Comparison of ENCODE assay signal across 9 mouse cellular contexts in the genomic region with DNA sequence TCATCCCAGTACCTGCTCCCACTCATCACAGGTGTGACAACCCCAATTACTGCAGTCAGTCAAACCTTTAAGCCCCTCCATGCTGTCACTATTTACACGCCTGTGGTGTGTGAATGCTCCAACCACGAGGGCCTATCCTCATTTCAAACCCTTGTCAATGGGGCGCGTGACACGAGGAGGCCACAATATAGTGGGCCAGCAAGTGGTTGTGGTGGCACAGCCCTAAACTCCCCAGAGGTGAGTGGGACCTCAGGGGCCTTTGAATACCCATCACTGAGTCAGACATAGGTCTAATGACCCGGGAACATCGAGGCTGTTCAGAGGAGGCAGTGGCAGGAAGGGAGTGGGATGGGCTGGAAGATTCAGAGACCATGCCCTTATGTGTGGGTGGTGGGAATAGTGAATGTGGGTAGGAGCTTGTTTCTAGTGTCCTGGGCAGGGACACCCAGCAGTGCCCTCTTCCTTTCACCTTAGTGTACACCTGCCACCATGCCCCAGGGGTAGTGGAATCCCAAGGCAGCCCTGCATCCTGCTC. TPM values are rescaled to one million over a fixed set of nuclear protein-coding genes. Genes with fewer than 3 reads are reported as not detected.
DNase-seq lines count a peak whose midpoint lies in the region; ATAC-seq and TF ChIP-seq lines count a peak whose summit lies in the region.
"Had no signal": no experiment of that assay in that cellular context is flagged by ENCODE, and none has a peak within 500 bp of the region (broad histone marks: within the 10 kb centered on the region; RNA-seq: fewer than 3 reads in every experiment).

No protein-coding gene starts in this region.

- no peaks in the 10 kb centered on the region for H3K27me3 ChIP-seq in liver, adult 2 months (ENCODE audit: control insufficient read depth, insufficient read depth, low read length)
- no peaks in the 10 kb centered on the region for H3K27me3 ChIP-seq in forebrain, embryonic 11.5 days (ENCODE audit: control insufficient read depth, insufficient read depth, low read length)
- no peaks in the 10 kb centered on the region for H3K27me3 ChIP-seq in limb, embryonic 10.5 days (ENCODE audit: low read depth, poor library complexity, severe bottlenecking)
- no peaks in the 10 kb centered on the region for H3K27me3 ChIP-seq in neural tube, embryonic 15.5 days (replicated peaks)
- no peaks in the 10 kb centered on the region for H3K27me3 ChIP-seq in thymus, adult 2 months (ENCODE audit: control insufficient read depth, insufficient read depth, low read length)

- H3K4me3 ChIP-seq in liver, adult 2 months (ENCODE audit: insufficient read depth, low read depth, low read length) = peak overlapping the region; percentile 73
- peak overlapping the region; percentile 42 for H3K4me3 ChIP-seq in forebrain, embryonic 11.5 days (ENCODE audit: low read depth, low read length)
- H3K4me3 ChIP-seq in limb, embryonic 10.5 days = peak overlapping the region; percentile 78
- H3K4me3 ChIP-seq in neural tube, embryonic 15.5 days (replicated peaks) = peak overlapping the region; percentile 61
- no peak overlapping the region; the same call in 1 of the 2 replicates for H3K4me3 ChIP-seq in thymus, adult 2 months (ENCODE audit: control insufficient read depth, insufficient read depth, low read length)

- no peak for TF ChIP-seq CTCF in liver, adult 2 months (IDR thresholded peaks at IDR 0.05; ENCODE audit: low read depth, low read length)
- no peak for TF ChIP-seq CTCF in thymus, adult 2 months (IDR thresholded peaks at IDR 0.05; ENCODE audit: borderline replicate concordance, control insufficient read depth, extremely low read depth, insufficient read depth, low read length, poor library complexity)

- no peaks in the 10 kb centered on the region for H3K79me2 ChIP-seq in liver, adult 2 months (ENCODE audit: control insufficient read depth, insufficient read depth, low read length)

- peak overlapping the region; percentile 88 for H3K9ac ChIP-seq in liver, adult 2 months (ENCODE audit: low read depth, low read length)
- H3K9ac ChIP-seq in forebrain, embryonic 11.5 days (ENCODE audit: low read length) = peak overlapping the region; percentile 52
- peak overlapping the region; percentile 73 for H3K9ac ChIP-seq in neural tube, embryonic 15.5 days (replicated peaks)

- ATAC-seq in forebrain, embryonic 11.5 days (replicated peaks; ENCODE audit: low FRiP score) = no peak; the same call in 1 of the 2 replicates
- peak; percentile 8 for ATAC-seq in neural tube, embryonic 15.5 days (ENCODE audit: low FRiP score)
- ATAC-seq in inflammation-experienced regulatory T-cells, adult 6 months = no peak

- H3K9me3 ChIP-seq in forebrain, embryonic 11.5 days (ENCODE audit: control insufficient read depth, low read length) = no peaks in the 10 kb centered on the region
- H3K9me3 ChIP-seq in limb, embryonic 10.5 days (replicated peaks) = no peaks in the 10 kb centered on the region
- no peaks in the 10 kb centered on the region for H3K9me3 ChIP-seq in neural tube, embryonic 15.5 days (replicated peaks)

- peak overlapping the region; percentile 56; the same call in 1 of the 2 replicates for H3K27ac ChIP-seq in liver, adult 2 months (replicated peaks; ENCODE audit: insufficient read depth, low read depth, low read length)
- no peak overlapping the region for H3K27ac ChIP-seq in forebrain, embryonic 11.5 days (ENCODE audit: low read depth, low read length)
- peak overlapping the region; percentile 90 for H3K27ac ChIP-seq in limb, embryonic 10.5 days
- peak overlapping the region; percentile 82 for H3K27ac ChIP-seq in neural tube, embryonic 15.5 days (replicated peaks)
- no peak overlapping the region for H3K27ac ChIP-seq in thymus, adult 2 months (ENCODE audit: control insufficient read depth, insufficient read depth, low read length)

- H3K4me1 ChIP-seq in liver, adult 2 months (ENCODE audit: control insufficient read depth, insufficient read depth, low read length) = 0 out of 2 replicates have a peak, but pooled peaks cover 2% of the 10 kb centered on the region
- H3K4me1 ChIP-seq in forebrain, embryonic 11.5 days (replicated peaks; ENCODE audit: control insufficient read depth, insufficient read depth, low read length) = peaks cover 29% of the 10 kb centered on the region; the same call in 1 of the 2 replicates
- H3K4me1 ChIP-seq in limb, embryonic 10.5 days = peaks cover 90% of the 10 kb centered on the region
- H3K4me1 ChIP-seq in neural tube, embryonic 15.5 days = peaks cover 98% of the 10 kb centered on the region
- H3K4me1 ChIP-seq in thymus, adult 2 months (replicated peaks; ENCODE audit: control insufficient read depth, insufficient read depth, low read length) = peaks cover 21% of the 10 kb centered on the region

- no peak for DNase-seq in liver, adult 2 months (ENCODE audit: extremely low read depth, low read depth, low spot score)
- no peak for DNase-seq in liver
- no peak for DNase-seq in forebrain, embryonic 11.5 days (ENCODE audit: low spot score)
- peak; percentile 42 for DNase-seq in limb, embryonic 10.5 days (ENCODE audit: low spot score)
- DNase-seq in right cerebral cortex, adult 2 months (ENCODE audit: low spot score in 2 of 2) = no peak
- no peak for DNase-seq in thymus, adult 2 months

- no peaks in the 10 kb centered on the region for H3K36me3 ChIP-seq in liver, adult 2 months (ENCODE audit: control insufficient read depth, insufficient read depth, low read length)
- H3K36me3 ChIP-seq in forebrain, embryonic 11.5 days (ENCODE audit: control insufficient read depth, insufficient read depth, low read length) = no peaks in the 10 kb centered on the region
- H3K36me3 ChIP-seq in limb, embryonic 10.5 days = peaks cover 14% of the 10 kb centered on the region; the same call in 1 of the 2 replicates
- no peaks in the 10 kb centered on the region for H3K36me3 ChIP-seq in neural tube, embryonic 15.5 days
- H3K36me3 ChIP-seq in thymus, adult 2 months (ENCODE audit: control insufficient read depth, insufficient read depth, low read length) = no peaks in the 10 kb centered on the region

- TF ChIP-seq POLR2A in liver, adult 2 months (IDR thresholded peaks at IDR 0.05; ENCODE audit: extremely low read depth, insufficient read depth, low read length) = no peak
- no peak for TF ChIP-seq POLR2A in thymus, adult 2 months (IDR thresholded peaks at IDR 0.05; ENCODE audit: control insufficient read depth, extremely low read depth, insufficient read depth, low read length, poor library complexity)

- peak overlapping the region; percentile 60 for H3K4me2 ChIP-seq in forebrain, embryonic 11.5 days (ENCODE audit: low read depth, low read length, severe bottlenecking)
- peak overlapping the region; percentile 80 for H3K4me2 ChIP-seq in neural tube, embryonic 15.5 days

- WGBS in liver, adult 2 months = 70% methylated on average over 7 of the region's 7 CpGs
- WGBS in forebrain, embryonic 11.5 days = 62% methylated on average over 7 of the region's 7 CpGs
- WGBS in limb, embryonic 10.5 days = 63% methylated on average over 7 of the region's 7 CpGs
- 44% methylated on average over 7 of the region's 7 CpGs for WGBS in neural tube, embryonic 15.5 days
- WGBS in thymus, adult 2 months = 72% methylated on average over 7 of the region's 7 CpGs

RNA-seq across cellular contexts. Expression of gene Ralgds, which starts 21.0 kb away (rescaled TPM):
- 1.1 and 1.7 TPM in 2 replicates for total RNA-seq in liver, adult 2 months (2014; rRNA removed)
- polyA plus RNA-seq in liver, adult 2 months (2012; rRNA removed) = 1.5 and 3.0 TPM in 2 replicates
- polyA plus RNA-seq in forebrain, embryonic 11.5 days (2014; fragmentation: Nextera tagmentation; extraction: Ambion mirVana) = 42.7 and 47.6 TPM in 2 replicates
- 46.7 and 58.9 TPM in 2 replicates for polyA plus RNA-seq in limb, embryonic 10.5 days (2016; fragmentation: Nextera tagmentation; extraction: Ambion mirVana)
- 64.7 and 70.4 TPM in 2 replicates for polyA plus RNA-seq in neural tube, embryonic 15.5 days (2015; fragmentation: Nextera tagmentation; extraction: Ambion mirVana)
- 45.4 and 51.6 TPM in 2 replicates for polyA plus RNA-seq in thymus, adult 2 months (2012; rRNA removed)
- polyA plus RNA-seq in inflammation-experienced regulatory T-cells, adult 6 months (2017; shearing (Covaris generic)) = 1 to 10 TPM; 5.7 to 7.5 (median 5.9) TPM

RNA-seq across cellular contexts. Expression of gene Gm10134, which starts 28.1 kb away (rescaled TPM):
- not detected in 2 replicates for total RNA-seq in liver, adult 2 months (2014; rRNA removed)
- not detected in 2 replicates for polyA plus RNA-seq in liver, adult 2 months (2012; rRNA removed)
- polyA plus RNA-seq in forebrain, embryonic 11.5 days (2014; fragmentation: Nextera tagmentation; extraction: Ambion mirVana) = not detected in 2 replicates
- polyA plus RNA-seq in limb, embryonic 10.5 days (2016; fragmentation: Nextera tagmentation; extraction: Ambion mirVana) = not detected in 2 replicates
- 2.1 and 3.5 TPM in 2 replicates for polyA plus RNA-seq in neural tube, embryonic 15.5 days (2015; fragmentation: Nextera tagmentation; extraction: Ambion mirVana)
- polyA plus RNA-seq in thymus, adult 2 months (2012; rRNA removed) = 0.47 and 0.61 TPM in 2 replicates
- polyA plus RNA-seq in inflammation-experienced regulatory T-cells, adult 6 months (2017; shearing (Covaris generic)) = not detected

RNA-seq across cellular contexts. Expression of gene Cel, which starts 29.2 kb away (rescaled TPM):
- 19.2 and 70.5 TPM in 2 replicates for total RNA-seq in liver, adult 2 months (2014; rRNA removed)
- 0.11 and 0.37 TPM in 2 replicates for polyA plus RNA-seq in liver, adult 2 months (2012; rRNA removed)
- polyA plus RNA-seq in forebrain, embryonic 11.5 days (2014; fragmentation: Nextera tagmentation; extraction: Ambion mirVana) = not detected in 2 replicates
- polyA plus RNA-seq in limb, embryonic 10.5 days (2016; fragmentation: Nextera tagmentation; extraction: Ambion mirVana) = not detected in 2 replicates
- polyA plus RNA-seq in neural tube, embryonic 15.5 days (2015; fragmentation: Nextera tagmentation; extraction: Ambion mirVana) = 0.09 and 3.3 TPM in 2 replicates
- 0.42 and 0.49 TPM in 2 replicates for polyA plus RNA-seq in thymus, adult 2 months (2012; rRNA removed)
- not detected for polyA plus RNA-seq in inflammation-experienced regulatory T-cells, adult 6 months (2017; shearing (Covaris generic))
- total RNA-seq: gastrocnemius, adult 8-10 months had no signal

RNA-seq across cellular contexts. Expression of gene Gbgt1, which starts 37.3 kb away (rescaled TPM):
- 0.65 and 1.7 TPM in 2 replicates for total RNA-seq in liver, adult 2 months (2014; rRNA removed)
- 0.66 and 0.86 TPM in 2 replicates for polyA plus RNA-seq in liver, adult 2 months (2012; rRNA removed)
- 0.35 TPM in 1 of 2 replicates, not detected in the other for polyA plus RNA-seq in forebrain, embryonic 11.5 days (2014; fragmentation: Nextera tagmentation; extraction: Ambion mirVana)
- polyA plus RNA-seq in limb, embryonic 10.5 days (2016; fragmentation: Nextera tagmentation; extraction: Ambion mirVana) = not detected in 2 replicates
- polyA plus RNA-seq in neural tube, embryonic 15.5 days (2015; fragmentation: Nextera tagmentation; extraction: Ambion mirVana) = 1.2 and 2.1 TPM in 2 replicates
- polyA plus RNA-seq in thymus, adult 2 months (2012; rRNA removed) = 2.5 and 2.8 TPM in 2 replicates
- polyA plus RNA-seq in inflammation-experienced regulatory T-cells, adult 6 months (2017; shearing (Covaris generic)) = not detected

RNA-seq across cellular contexts. Expression of gene Gtf3c5, which starts 49.6 kb away (rescaled TPM):
- 2.9 and 3.1 TPM in 2 replicates for total RNA-seq in liver, adult 2 months (2014; rRNA removed)
- 7.8 and 9.0 TPM in 2 replicates for polyA plus RNA-seq in liver, adult 2 months (2012; rRNA removed)
- polyA plus RNA-seq in forebrain, embryonic 11.5 days (2014; fragmentation: Nextera tagmentation; extraction: Ambion mirVana) = 41.6 and 42.3 TPM in 2 replicates
- 69.9 and 71.6 TPM in 2 replicates for polyA plus RNA-seq in limb, embryonic 10.5 days (2016; fragmentation: Nextera tagmentation; extraction: Ambion mirVana)
- 37.2 and 40.1 TPM in 2 replicates for polyA plus RNA-seq in neural tube, embryonic 15.5 days (2015; fragmentation: Nextera tagmentation; extraction: Ambion mirVana)
- polyA plus RNA-seq in thymus, adult 2 months (2012; rRNA removed) = 33.7 and 34.5 TPM in 2 replicates
- polyA plus RNA-seq in inflammation-experienced regulatory T-cells, adult 6 months (2017; shearing (Covaris generic)) = 10 to 100 TPM; 11.3 to 17.4 (median 16.2) TPM

Comparison
In these comparisons a context has a peak if more than half of its experiments do, and no peak if none do; other contexts are left out.
1. H3K27ac ChIP-seq: peak in liver, adult 2 months (single experiment), limb, embryonic 10.5 days (single experiment) and neural tube, embryonic 15.5 days (single experiment); none in forebrain, embryonic 11.5 days (single experiment) and thymus, adult 2 months (single experiment).
2. Peak in every context shown above with its lines, with median percentiles within 50 percentile points of each other: H3K9ac ChIP-seq.